Mouse (Mus musculus): ENCODE data around the gene Upk1a.

Upk1a gene

DNA sequence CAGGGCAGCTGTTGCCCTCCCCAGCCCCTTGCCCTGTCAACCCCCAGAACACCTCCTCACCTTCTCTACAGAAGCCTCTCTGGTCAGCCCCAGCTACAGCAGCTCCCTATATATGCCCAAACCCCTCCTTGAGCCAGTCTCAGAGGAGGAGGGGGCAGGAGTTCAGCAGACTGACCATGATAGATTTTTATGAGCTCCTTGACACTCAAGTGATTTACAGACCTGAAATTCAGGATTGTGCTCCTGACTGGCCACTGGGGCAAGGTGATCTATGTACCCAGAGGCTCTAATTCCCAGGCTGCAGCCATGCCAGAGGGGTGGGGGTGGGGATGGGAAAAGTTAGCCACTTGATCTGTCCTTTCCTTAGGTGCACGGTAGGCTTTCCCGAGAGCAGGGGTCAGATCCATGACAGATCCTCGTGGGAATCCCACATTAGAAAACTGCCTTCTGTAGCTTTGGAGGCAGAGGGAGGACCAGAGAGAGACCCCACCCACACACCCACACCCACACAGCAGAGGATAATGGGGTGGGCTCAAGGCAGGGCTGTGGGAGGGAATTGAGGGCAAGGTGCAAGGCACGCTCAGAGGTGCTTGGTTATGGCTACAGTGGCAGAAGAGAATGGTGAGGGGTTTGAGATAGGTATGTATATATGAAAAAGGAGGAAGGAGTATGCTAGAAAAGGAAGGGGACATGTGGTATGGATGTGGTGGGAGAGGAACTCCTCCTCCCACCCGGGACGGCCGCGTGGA lies at the start of gene Upk1a:
TSS of gene Upk1a (minus strand) at position 194 of the 749 bp plus-strand sequence.
- no peak for DNase-seq

DNA sequence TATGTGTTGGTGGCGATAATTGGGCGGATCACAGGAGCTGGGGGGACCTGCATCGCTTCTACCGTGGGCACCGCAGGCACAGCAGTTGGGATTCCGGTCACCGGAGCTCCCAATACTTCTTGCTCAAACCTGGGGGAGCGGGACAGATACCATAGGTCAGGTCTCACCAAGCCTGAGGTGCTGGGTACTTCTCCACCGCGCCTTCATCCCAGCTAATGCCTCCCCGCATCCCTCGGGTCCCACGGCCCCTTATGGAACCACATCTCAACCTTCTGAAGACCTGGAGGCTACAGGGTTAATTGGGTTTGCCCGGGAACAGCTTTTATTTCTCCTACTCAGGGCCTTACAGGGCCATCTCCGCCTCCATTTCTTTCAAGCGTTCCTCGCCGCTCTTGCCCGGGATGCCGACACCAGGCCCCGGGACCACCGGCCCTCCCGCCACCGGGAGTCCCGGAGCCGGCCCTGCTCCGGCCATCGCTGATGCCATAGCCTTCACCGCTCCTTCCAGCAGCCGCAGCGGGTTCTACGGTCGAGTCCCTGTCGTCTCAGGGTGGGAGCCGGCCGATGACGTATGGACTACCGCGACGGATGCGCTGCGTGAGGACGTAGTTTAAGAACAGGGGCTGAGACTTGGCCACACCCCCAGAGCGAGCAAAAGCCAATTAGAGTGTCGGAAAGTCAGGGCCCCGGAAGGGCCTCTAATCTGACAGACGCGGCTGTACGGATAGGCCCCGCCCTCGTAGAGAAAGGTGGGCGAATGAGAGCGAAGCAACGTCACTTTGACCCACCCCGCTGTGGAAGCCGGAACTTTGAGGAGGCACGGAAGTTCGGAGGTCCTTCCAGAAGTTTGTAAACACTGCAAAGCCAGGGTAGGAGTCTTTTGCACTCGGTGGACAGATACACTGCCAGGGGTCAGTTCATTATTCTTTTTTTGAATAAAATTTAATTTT lies 37.2 kb upstream of the Upk1a start, which contains the start of gene Rbm42:
TSS of gene Rbm42 (minus strand) at position 727 of the 950 bp plus-strand sequence.
- peak; percentile 99 for DNase-seq

DNA sequence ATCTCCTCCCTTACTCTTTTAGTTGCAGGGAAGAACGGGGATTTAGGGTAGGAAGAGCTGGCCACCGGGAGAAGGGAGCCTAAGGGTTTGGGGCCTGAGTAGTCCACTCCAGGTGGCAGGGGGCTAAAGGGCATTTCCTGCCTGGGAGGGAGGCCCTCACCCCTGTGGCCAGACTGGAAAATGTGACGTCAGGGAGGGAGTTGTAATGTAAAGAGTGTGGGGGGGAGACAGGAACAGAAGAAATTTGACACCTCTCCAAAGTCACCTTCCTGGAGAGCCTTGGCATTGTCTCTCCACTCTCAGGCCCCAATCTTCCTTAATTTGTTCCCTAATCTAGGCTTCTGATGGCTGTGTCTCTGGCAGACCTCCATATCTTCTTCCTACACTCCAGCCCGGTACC lies 26.4 kb upstream of the Upk1a start:
- no peak for DNase-seq

DNA sequence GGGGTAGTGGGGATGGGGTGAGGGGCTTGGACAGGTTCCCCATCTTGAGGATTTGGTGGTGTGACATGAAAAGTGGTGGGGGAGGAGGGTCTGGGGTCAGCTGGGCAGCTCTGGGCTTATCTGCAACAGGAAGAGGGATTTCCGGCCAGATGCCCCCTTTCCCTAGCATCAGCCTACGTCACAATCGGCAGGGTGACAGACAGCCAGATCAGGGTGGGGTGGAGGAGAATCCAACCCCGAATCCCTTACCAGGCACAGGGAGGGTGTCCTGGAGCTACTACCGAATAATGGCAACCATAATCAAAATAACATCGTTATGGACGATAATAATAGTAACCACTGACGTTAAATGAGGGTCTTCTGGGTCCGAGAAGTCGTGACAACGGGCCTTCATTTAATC lies 23.7 kb upstream of the Upk1a start:
- DNase-seq = peak; percentile 38

DNA sequence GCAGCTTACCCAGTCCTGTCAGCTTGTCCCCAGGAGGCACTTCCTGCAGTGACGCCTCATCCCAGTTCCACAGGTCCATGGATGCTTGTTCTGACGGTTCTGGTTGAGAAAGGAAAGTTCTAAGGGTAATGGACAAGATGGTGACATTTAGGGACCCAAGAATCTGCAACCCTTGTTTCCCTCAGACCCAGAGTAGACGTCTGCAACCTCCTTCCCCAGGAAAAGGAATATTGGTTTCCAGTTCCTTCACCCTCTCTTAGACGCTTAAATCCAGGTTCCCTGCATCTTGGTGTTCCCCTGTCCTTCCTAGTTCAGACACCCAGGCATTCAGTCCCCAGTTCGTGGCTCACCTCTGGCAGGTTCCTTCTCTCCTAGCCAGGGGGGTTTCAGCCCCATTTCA lies 23.1 kb upstream of the Upk1a start, which contains the start of gene Etv2:
TSS of gene Etv2 (minus strand) at position 101 of the 400 bp plus-strand sequence.
- no peak for DNase-seq

DNA sequence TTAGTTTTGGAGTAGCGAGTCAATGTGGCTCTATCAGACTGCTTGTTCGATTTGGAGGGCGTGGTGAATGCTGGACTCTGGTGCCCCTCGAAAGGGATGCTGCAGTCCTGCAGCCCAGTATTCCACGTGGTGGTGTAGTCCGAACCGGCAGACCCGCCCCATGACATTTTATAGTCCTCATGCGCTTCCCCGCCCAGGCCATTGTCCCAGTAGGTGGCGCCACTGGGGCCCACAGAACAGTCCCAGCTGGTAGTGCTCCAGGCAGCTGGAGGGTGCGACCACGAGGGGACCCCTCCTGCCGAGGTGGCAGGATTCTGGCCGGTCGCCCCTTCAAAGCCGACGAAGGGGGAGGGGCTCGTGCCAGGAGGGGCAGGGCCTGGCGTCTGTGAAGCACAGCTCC lies 22.0 kb upstream of the Upk1a start:
- peak; percentile 83 for DNase-seq

DNA sequence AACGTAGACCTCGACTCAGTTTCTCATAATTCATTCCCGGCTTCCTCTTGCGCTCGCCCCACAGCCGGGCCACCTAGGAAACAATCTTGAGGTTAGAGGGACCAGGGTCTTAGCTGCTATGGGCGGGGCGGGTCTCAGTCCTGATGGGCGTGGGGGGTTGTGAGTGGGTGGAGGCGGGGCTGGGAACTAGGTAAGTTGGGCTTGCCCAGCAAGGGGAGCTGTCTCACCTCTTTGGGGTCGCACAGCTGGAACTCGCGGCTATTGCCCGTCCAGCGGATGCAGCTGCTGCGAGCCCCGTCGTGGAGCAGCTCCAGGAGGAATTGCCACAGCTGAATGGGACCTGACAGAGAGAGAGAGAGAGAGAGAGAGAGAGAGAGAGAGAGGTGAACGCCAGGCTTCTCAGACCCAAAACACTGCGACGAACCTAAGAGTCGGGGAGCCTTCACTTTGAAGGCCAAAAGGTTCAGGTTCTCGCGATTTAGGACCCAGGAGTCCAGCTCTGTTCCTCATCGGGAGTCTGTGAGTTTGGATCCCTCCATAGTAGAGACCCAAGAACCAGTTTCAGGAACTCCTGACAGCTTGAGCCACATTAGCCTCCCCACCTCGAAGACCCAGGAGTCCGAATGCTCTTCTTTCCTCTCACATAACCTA lies 21.2 kb upstream of the Upk1a start:
- no peak for DNase-seq

DNA sequence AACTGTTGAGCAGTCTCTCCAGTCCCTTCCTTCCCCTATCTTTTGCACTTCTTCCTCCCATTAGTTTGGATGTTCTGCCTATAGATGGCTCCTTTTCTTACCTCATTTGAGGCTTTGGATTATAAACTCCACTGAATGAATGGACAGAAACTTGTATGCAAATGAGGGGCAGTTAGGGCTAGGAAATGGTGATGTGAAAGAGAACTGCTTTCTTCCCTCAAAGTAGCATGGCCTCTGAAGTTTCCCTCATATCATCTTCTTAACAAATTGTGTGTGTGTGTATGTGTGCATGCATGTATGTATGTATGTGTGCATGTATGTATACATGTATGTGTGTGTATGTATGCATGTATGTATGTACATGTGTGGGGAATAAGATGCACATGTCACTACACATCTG lies 16.4 kb upstream of the Upk1a start:
- no peak for DNase-seq

DNA sequence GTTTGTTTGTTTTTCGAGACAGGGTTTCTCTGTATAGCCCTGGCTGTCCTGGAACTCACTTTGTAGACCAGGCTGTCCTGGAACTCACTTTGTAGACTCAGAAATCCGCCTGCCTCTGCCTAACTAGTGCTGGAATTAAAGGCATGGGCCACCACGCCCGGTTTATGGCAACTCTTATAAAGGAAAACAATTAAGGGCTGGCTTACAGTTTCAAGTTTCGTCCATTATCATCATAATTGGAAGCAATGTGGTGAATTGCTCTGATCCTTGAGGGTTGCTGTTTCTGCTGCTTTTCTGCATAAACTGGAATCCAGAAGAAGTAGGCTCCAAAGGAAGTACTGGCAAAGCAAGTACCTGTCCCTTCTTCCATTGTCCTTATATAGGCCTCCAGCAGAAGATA lies 14.0 kb upstream of the Upk1a start:
- no peak for DNase-seq

DNA sequence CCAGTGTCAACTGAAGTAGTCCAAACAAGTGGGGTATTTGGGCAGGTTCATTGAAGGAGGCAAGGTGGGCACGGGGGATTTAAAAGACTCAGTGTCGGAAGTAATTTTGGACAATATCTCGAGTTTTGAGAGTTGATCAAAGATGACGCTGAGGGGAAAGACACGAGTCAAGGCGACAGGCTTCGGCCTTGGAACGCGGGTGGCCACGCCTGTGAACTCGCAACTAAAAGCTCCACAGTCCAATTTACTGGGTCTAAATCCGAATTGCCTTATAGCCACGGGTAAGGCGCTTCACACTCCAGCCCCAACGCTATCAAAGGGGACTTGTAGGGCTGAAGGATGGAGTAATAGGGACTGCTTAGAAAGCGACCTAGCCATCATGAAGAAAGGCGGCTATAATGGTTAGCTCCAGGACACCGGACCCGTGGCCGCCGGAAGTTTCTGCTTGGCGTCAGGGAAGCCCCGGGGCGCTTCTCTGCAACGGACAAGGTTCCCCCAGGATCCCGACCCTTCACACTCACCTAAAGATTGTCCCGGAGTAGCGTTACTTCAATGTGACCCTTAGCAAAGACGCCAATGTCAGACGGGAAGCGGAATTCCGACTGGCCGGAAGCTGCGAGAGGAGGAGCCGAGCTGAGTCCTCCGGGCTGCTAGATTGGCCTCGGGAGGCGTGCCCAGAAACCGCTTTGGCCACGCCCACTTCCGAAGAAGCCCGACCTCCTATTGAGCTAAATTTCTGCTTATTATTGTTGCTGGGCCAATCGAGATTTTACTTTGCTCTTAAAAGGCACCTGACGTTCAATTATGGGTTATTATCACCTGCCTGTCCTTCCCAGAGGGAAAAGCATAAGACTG lies 13.1 kb upstream of the Upk1a start, which contains the start of gene Cox6b1:
TSS of gene Cox6b1 (minus strand) at position 622 of the 855 bp plus-strand sequence.
- DNase-seq = peak; percentile 94

DNA sequence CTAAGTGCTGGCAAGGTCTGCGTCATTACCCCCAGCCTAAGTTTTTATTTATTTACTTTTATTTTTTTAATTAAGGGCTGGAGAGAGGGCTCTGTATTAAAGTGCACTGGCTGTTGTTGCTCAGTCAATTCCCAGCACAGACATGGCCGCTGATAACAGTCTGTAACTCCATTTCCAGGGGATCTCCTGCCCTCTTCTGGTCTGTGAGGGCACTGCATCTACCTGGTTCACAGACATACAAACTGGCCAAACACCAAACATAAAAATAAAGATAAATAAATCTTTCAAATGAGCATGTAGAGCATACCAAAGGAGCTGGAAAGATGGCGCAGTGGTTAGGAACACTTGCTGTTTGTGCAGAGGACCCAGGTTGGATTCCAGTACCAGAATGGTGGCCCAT lies 6.6 kb upstream of the Upk1a start:
- DNase-seq = peak; percentile 30

DNA sequence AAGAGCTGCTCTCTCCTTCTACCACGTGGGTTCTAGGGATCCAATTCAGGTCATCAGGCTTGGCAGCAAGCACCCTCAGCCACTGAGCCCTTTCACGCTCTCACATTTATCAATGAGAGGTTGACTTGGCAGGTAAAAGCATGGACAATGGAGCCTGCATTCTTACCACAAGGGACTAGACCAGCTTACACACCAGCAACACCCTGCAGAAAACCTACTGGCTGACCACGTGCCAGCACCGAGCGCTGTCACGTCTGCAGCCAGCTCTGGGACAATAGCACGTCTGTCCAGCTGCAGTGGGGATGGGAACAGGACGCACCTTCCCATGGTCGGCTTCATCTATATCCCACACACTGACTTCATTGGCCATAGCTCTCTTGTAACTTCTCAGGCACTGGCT lies 6.0 kb upstream of the Upk1a start:
- no peak for DNase-seq

DNA sequence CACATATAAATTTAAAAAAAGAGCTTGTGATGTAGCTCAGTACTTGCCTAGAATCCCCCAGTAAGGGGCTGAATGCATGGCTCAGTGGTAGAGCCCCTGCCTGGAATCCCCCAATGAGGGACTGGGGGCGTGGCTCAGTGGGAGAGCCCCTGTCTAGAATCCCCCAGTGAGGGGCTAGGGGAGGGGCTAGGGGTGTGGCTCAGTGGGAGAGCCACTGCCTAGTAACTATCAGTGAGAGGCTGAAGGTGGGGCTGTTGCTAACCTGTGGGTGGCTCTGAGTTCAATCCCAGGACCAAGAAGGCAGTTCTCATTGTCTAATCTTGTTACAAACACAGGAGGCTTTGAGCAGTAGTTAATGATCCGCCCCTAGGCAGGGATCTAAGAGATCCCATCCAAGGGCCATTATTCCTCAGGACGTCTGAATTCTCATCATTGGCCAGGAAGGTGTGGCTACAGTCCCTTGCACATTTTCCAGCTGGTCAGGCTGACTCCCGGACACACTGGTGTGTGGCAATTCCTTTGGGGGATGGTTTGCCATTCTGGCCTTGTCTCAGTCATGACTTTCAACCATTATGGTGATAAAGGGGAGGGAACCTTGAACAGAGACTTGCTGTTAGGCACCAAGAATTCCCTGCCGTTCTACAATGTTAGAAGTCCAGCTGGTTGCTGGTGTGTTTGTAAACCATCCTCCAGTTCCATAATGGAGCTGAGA lies 2.6 kb upstream of the Upk1a start:
- no peak for DNase-seq

DNA sequence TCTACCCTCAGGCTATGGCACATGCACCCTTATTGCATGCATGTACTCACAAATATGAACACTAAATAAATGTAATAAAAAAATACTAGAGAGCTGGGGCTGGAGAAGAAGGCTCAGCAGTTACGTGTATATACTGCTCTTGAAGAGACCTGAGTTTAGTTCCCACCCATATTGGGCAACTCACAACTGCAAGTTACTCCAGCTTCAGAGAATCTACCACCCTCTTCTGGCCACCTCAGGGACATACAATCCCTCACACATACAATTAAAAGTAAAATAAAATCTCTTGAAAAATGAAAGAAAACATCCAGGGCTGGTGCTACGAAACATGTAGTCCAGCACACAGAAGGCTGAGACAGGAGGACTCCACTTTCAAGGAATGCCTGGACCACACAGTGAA lies 1.8 kb upstream of the Upk1a start:
- no peak for DNase-seq

DNA sequence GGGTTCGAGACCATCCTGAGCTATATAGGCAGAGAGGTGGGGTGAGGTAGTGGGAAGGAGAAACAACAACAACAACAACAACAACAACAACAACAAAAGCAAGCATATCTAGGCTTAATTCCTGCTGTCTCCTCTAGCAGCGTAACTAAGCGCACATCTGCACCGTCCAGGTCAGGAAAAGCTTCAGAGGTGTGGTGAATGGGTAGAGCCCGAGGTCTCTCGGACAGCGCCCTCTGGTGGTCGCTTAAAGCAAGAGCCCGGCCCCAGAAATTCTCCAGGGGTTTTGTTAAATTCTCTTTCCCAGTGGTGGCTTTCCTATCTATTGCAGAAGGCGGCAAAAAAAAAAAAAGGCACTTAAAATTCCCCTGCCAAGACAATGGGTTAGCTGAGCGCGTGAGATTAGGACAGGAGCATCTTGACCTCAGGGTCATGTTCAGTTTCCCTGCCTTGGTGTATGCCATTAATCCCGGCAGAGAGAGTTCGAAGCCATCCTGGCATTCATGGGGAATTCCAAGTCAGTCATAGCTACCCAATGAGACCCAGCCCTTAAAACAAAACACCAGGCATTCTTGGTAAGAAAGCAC lies 974 bp upstream of the Upk1a start:
- DNase-seq = peak; percentile 72

DNA sequence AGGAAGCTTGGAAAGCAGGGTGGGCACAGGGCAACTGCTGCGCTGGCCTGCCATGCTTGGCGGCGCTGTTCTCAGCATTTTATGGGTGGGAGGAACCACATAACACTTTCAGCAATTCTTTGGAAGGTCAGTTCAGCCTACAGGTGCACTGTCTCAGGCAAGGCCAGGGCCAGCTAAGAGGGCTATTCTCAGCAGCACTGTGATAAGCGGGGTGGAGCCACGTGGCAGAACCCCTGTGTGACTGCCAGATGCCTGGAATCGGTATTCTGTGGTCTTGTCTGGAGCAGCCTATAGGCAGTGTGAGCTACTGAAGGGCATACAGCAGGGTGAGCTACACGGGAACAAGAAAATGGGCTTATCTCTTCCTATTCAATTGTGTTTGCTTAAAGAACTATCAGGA lies 2.6 kb downstream of the Upk1a start:
- no peak for DNase-seq

DNA sequence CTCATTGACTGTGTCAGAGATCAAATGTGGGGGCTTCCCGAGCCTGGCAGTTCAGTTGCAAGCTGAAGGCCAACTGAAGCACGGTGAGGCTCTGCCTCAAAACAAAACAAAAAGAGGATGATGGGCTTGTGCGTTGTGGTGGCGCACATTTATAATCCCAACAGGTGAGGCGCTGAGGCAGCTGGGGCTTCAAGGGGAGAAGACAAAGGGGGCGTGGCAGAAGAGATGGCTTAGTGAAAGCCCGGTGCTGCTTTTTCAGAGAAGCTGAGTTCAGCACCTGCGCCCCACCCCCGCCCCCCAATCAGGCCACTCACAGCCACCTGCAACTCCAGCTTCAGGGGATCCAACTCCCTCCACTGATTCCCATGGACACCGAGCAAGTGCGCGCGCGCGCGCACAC lies 4.2 kb downstream of the Upk1a start:
- DNase-seq = no peak

DNA sequence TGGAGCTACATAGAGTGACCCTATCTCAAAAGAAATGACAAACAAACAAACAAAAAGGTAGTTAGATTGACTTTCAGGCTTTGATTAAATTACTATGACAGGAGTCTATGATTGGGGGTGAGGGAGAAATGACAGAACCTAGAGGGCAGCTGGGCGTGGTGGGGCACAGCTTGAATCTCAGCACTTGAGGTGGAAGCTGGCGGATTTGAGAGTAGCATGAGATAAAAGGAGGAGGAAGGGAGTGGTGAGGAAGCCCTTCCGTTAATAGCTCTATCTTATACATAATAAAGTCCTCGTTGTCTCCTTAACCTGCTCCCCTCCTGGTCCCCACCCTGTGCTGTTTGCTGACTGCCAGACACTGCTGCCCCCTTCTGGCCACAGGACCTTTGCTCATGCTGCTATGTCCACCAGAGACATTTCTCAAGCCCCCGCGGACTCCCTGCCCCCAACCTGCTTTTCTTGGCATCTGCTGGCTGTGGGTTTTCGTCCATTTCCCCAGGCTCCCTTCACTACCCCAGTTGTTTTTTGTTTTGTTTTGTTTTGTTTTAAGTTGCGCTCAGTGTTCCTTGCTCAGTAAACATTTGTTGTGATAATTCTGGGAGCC lies 4.8 kb downstream of the Upk1a start:
- peak; percentile 75 for DNase-seq

DNA sequence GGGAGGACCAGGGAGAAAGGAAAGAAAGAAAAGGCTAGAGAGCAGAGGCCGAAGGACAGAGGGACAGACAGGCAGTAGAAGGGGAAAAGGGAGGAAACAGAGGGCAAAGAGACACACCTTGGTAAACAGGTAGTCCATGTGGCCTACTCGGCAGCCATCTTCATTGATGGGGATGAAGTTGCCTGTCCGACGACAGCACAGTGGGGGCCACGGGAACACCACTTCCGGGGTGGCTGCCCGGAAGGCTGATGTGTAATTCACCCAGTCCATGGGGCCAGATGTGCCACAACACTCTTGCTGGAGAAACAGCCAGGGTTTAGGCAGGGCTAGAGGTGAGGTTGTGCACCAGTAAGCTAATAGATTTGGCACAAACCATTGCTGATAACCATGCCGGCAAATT lies 7.7 kb downstream of the Upk1a start:
- no peak for DNase-seq

DNA sequence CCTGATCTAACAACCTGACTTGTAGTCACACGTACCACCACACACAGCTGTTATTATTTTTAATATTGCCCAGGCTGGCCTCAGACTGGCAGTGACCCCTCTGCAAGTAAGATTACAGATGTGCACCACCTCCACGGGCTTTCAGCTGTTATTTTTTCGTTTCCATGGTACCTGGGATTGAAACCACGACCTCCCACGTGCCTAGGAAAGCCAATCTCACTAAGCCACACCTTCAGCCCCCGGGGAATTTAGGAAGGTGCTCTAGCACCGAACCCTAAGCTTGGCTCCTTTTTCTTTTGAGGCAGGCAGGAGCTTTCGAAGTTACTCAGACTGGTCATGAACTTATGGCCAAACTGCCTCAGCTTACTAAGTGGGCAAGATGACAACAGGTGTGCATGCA lies 8.2 kb downstream of the Upk1a start:
- DNase-seq = no peak

DNA sequence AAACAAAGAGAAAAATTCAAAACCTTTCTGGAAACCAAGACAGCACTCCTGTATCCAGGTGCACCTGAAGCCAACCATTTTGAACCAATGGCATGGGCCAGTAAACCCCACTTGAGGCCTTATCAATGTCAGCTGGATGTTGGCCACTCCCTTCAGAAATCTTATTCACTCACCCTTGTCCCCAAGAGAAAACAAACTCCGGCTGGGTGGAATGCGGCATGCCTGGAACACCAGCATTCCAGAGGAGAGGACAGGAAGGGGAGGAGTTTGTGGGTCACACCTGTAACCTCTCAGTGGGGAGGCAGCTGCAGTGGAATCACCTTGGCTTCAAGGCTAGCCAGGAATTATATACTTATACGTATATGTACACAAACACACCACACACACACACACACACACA lies 10.1 kb downstream of the Upk1a start:
- DNase-seq = no peak
